Mouse (Mus musculus): Measurements from ENCODE around the gene Tjp2. TPM values are rescaled to one million over a fixed set of nuclear protein-coding genes. Genes with fewer than 3 reads are reported as not detected.

Tjp2 gene
- polyA plus RNA-seq, 1 experiment from 2014 or later, result 28.7 TPM

GRCm38 (mm10) chr19:24218291-24218690 is 6.5 kb downstream of the Tjp2 start:
- H3K4me2 ChIP-seq (replicated peaks), result no peak overlapping the region
- H3K9ac ChIP-seq, result no peak overlapping the region
- no peak for ATAC-seq (ENCODE audit: low FRiP score)
- H3K4me1 ChIP-seq, result no peaks in the 10 kb centered on the region
- no peak overlapping the region for H3K27ac ChIP-seq
- 47% methylated on average over 2 of the region's 2 CpGs for WGBS
- H3K27me3 ChIP-seq, result peaks cover 12% of the 10 kb centered on the region
- no peaks in the 10 kb centered on the region for H3K36me3 ChIP-seq
- no peak overlapping the region for H3K4me3 ChIP-seq
- H3K9me3 ChIP-seq (replicated peaks), result no peaks in the 10 kb centered on the region

- H3K9ac ChIP-seq, result no peak overlapping the region
- no peak overlapping the region for H3K27ac ChIP-seq
- no peaks in the 10 kb centered on the region for H3K36me3 ChIP-seq
- 0 out of 2 replicates have a peak, but pooled peaks cover 2% of the 10 kb centered on the region for H3K4me1 ChIP-seq
- H3K27me3 ChIP-seq, result peaks cover 8% of the 10 kb centered on the region
- no peak overlapping the region for H3K4me2 ChIP-seq (replicated peaks)
- no peaks in the 10 kb centered on the region for H3K9me3 ChIP-seq (replicated peaks)
- ATAC-seq (ENCODE audit: low FRiP score), result no peak
- no peak overlapping the region for H3K4me3 ChIP-seq
Observed at GRCm38 (mm10) chr19:24217851-24218250, 7.0 kb downstream of the Tjp2 start.

GRCm38 (mm10) chr19:24216771-24217170 is 8.1 kb downstream of the Tjp2 start:
- Histone ChIP-seq H3K27me3 (no peaks in the 10 kb centered on the region), H3K9me3 (replicated peaks) (no peaks in the 10 kb centered on the region), H3K27ac (no peak overlapping the region), H3K36me3 (no peaks in the 10 kb centered on the region), H3K4me1 (0 out of 2 replicates have a peak, but pooled peaks cover 5% of the 10 kb centered on the region), H3K4me2 (replicated peaks) (no peak overlapping the region), H3K9ac (no peak overlapping the region), H3K4me3 (no peak overlapping the region)
- no peak for ATAC-seq (ENCODE audit: low FRiP score)
- 73% methylated on average over 9 of the region's 9 CpGs for WGBS

GRCm38 (mm10) chr19:24214939-24215338 is 9.9 kb downstream of the Tjp2 start:
- H3K4me2 ChIP-seq (replicated peaks), result no peak overlapping the region
- no peaks in the 10 kb centered on the region for H3K36me3 ChIP-seq
- 0 out of 2 replicates have a peak, but pooled peaks cover 5% of the 10 kb centered on the region for H3K4me1 ChIP-seq
- H3K4me3 ChIP-seq, result no peak overlapping the region
- no peak for ATAC-seq (ENCODE audit: low FRiP score)
- 79% methylated on average over 7 of the region's 7 CpGs for WGBS
- H3K27me3 ChIP-seq, result no peaks in the 10 kb centered on the region
- no peak overlapping the region for H3K9ac ChIP-seq
- no peak overlapping the region for H3K27ac ChIP-seq
- no peaks in the 10 kb centered on the region for H3K9me3 ChIP-seq (replicated peaks)

DNA sequence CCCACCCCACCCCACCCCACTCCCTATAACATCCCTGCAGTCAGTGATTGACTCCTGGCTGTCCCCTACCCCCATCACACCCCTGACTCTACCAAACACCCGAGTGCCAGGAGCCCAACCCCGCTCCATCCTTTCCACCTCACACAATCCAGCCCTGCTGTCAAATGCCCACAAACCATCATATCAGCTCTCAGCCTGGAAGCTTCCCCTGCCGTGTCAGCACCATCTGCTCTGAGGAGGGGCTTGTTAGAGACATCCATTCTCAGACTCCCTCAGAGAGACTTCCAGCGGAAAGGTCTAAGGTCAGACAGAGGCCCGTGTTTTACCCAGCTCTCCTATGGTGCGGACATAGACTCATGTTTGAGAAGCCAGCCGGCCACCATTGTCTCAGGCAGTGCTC is 11.5 kb downstream of the Tjp2 start:
- Histone ChIP-seq H3K27me3 (no peaks in the 10 kb centered on the region), H3K4me1 (0 out of 2 replicates have a peak, but pooled peaks cover 5% of the 10 kb centered on the region), H3K9me3 (replicated peaks) (no peaks in the 10 kb centered on the region), H3K9ac (no peak overlapping the region), H3K36me3 (no peaks in the 10 kb centered on the region), H3K27ac (no peak overlapping the region), H3K4me3 (no peak overlapping the region), H3K4me2 (replicated peaks) (no peak overlapping the region)
- WGBS, result 34% methylated on average over 7 of the region's 7 CpGs
- ATAC-seq (ENCODE audit: low FRiP score), result 0 out of 2 replicates have a peak, but pooled peaks have one; percentile 11

DNA sequence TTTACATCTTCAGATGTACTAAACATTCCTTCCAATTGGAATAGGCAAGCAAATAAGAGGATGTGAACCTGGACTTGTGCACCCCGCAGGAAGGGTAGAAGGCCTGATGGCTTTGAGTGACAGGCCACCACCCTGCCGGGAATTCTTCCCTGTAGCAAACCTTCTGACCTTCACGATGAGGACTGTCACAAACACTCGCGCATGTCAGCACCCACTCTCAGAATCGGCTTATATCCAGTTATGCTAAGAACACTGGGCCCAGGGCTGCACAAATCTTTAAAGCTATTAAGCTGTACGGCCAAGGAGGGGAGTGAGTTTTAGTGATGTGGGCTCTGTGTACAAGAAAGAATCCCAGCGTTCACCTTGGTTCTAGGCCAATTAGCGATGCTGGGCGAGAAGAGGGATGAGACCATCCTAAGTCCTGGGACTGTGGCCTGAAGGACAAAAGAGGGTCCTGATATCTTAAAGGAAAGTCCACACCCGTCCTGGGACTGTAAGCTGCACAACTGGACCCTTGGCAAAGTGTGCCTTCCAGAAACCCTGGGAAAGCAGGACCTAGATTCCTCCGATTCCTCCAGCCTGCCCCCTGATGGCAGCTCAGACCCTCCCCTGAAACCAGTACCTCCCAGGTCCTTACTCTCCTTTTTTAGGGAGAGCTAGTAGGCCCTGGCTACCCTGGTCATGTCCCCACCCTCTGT is 12.1 kb downstream of the Tjp2 start:
- 0 out of 2 replicates have a peak, but pooled peaks cover 5% of the 10 kb centered on the region for H3K4me1 ChIP-seq
- H3K4me3 ChIP-seq, result no peak overlapping the region
- H3K27ac ChIP-seq, result no peak overlapping the region
- H3K9ac ChIP-seq, result no peak overlapping the region
- no peak for ATAC-seq (ENCODE audit: low FRiP score)
- H3K27me3 ChIP-seq, result no peaks in the 10 kb centered on the region
- H3K9me3 ChIP-seq (replicated peaks), result no peaks in the 10 kb centered on the region
- no peak overlapping the region for H3K4me2 ChIP-seq (replicated peaks)
- 79% methylated on average over 12 of the region's 12 CpGs for WGBS
- H3K36me3 ChIP-seq, result no peaks in the 10 kb centered on the region

DNA sequence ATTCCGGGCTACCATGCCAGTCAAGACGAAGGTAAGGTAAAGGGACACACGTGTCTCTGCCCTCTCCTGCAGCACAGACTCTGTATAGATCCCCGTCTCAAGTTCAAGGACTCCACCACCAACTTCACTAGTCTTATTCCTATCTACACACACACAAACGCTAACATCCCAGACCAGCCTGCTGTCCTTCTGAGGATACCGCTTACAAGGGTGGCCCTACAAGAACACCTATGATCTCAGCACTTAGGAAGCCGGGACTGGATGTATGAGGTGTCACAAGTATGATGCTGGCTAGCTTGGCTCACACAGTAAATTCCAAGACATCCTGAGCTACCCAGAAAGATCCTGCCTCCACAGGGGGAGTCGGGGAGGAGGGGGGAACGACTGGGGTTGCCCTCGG is 13.7 kb downstream of the Tjp2 start:
- Histone ChIP-seq H3K4me2 (replicated peaks) (no peak overlapping the region), H3K9ac (no peak overlapping the region), H3K9me3 (replicated peaks) (no peaks in the 10 kb centered on the region), H3K4me3 (no peak overlapping the region), H3K27me3 (no peaks in the 10 kb centered on the region), H3K27ac (no peak overlapping the region), H3K36me3 (no peaks in the 10 kb centered on the region), H3K4me1 (0 out of 2 replicates have a peak, but pooled peaks cover 5% of the 10 kb centered on the region)
- 71% methylated on average over 10 of the region's 10 CpGs for WGBS
- ATAC-seq (ENCODE audit: low FRiP score), result no peak

DNA sequence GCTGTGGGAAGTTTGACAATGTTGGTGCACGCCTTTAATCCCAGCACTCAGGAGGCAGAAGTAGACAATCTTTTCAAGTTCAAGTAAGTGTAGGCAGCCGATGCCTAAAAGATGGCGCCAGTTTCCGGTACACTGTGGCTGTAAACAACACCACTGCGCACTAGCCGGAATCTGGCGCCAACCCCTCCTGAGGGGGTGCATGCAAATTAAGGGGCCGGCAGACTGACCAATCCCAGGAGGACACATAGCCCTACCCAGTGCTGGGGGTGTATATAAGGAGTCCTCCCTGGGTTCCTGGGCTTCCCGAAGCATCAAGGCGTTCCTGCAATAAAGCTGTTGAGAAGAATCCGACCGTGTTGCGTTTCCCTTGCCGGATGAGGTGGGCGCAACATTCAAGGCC is 15.3 kb downstream of the Tjp2 start:
- Histone ChIP-seq H3K9me3 (replicated peaks) (no peaks in the 10 kb centered on the region), H3K27me3 (no peaks in the 10 kb centered on the region), H3K4me3 (no peak overlapping the region), H3K9ac (no peak overlapping the region), H3K36me3 (no peaks in the 10 kb centered on the region), H3K27ac (no peak overlapping the region), H3K4me1 (0 out of 2 replicates have a peak, but pooled peaks cover 5% of the 10 kb centered on the region), H3K4me2 (replicated peaks) (no peak overlapping the region)
- ATAC-seq (ENCODE audit: low FRiP score), result no peak
- 95% methylated on average over 15 of the region's 15 CpGs for WGBS

DNA sequence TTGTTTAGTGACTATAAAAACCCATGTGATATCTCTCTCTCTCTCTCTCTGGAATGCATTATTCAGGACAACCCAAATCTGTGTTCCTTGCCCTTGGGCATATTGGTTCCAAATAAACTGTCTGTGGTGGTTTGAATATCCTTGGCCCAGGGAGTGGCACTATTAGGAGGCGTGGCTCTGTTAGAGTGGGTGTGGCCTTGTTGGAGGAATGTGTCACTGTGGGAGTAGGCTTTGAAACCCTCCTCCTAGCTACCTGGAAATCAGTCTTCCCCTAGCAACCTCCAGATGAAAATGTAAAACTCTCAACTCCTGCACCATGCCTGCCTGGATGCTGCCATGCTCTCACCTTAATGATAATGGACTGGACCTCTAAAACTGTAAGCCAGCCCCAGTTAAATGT is 16.9 kb downstream of the Tjp2 start:
- no peak overlapping the region for H3K4me3 ChIP-seq
- H3K27ac ChIP-seq, result no peak overlapping the region
- H3K9ac ChIP-seq, result no peak overlapping the region
- no peaks in the 10 kb centered on the region for H3K27me3 ChIP-seq
- H3K4me1 ChIP-seq, result 0 out of 2 replicates have a peak, but pooled peaks cover 3% of the 10 kb centered on the region
- ATAC-seq (ENCODE audit: low FRiP score), result no peak
- 89% methylated on average over 1 of the region's 1 CpGs for WGBS
- no peaks in the 10 kb centered on the region for H3K36me3 ChIP-seq
- no peaks in the 10 kb centered on the region for H3K9me3 ChIP-seq (replicated peaks)
- H3K4me2 ChIP-seq (replicated peaks), result no peak overlapping the region

GRCm38 (mm10) chr19:24205001-24205400 is 19.8 kb downstream of the Tjp2 start:
- no peak for ATAC-seq (ENCODE audit: low FRiP score)
- Histone ChIP-seq H3K4me2 (replicated peaks) (no peak overlapping the region), H3K4me3 (no peak overlapping the region), H3K4me1 (no peaks in the 10 kb centered on the region), H3K9ac (no peak overlapping the region), H3K27ac (no peak overlapping the region), H3K36me3 (no peaks in the 10 kb centered on the region), H3K27me3 (no peaks in the 10 kb centered on the region), H3K9me3 (replicated peaks) (no peaks in the 10 kb centered on the region)
- 51% methylated on average over 1 of the region's 1 CpGs for WGBS

DNA sequence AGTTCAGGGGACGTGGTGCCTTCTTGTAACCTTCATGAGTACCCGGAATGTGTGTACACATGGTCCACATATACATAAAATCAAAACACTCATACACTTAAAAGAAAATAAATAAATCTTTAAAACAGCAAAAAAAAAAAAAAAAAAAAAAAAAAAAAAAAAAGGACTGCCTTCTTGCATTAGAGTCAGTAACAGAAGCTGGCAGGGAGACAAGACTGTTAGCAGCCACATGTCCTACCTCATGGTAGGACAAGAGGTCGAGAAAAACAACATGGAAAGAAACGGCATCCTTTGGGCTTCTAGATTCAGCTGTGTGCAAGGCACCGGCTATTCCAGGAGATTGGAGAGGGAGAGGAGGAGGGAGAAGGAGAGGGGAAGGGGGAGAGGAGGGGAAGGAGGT is 23.0 kb downstream of the Tjp2 start:
- no peaks in the 10 kb centered on the region for H3K36me3 ChIP-seq
- no peak overlapping the region for H3K4me2 ChIP-seq (replicated peaks)
- no peaks in the 10 kb centered on the region for H3K9me3 ChIP-seq (replicated peaks)
- H3K4me1 ChIP-seq, result peaks cover 3% of the 10 kb centered on the region; the same call in 1 of the 2 replicates
- H3K27ac ChIP-seq, result no peak overlapping the region
- no peak for ATAC-seq (ENCODE audit: low FRiP score)
- H3K4me3 ChIP-seq, result no peak overlapping the region
- no peak overlapping the region for H3K9ac ChIP-seq
- WGBS, result 91% methylated on average over 5 of the region's 5 CpGs
- no peaks in the 10 kb centered on the region for H3K27me3 ChIP-seq

GRCm38 (mm10) chr19:24200566-24200965 is 24.3 kb downstream of the Tjp2 start:
- Histone ChIP-seq H3K4me3 (no peak overlapping the region), H3K4me2 (replicated peaks) (no peak overlapping the region), H3K36me3 (no peaks in the 10 kb centered on the region), H3K9ac (no peak overlapping the region), H3K9me3 (replicated peaks) (no peaks in the 10 kb centered on the region), H3K4me1 (peaks cover 3% of the 10 kb centered on the region; the same call in 1 of the 2 replicates), H3K27me3 (no peaks in the 10 kb centered on the region), H3K27ac (no peak overlapping the region)
- no peak for ATAC-seq (ENCODE audit: low FRiP score)
- WGBS, result 76% methylated on average over 12 of the region's 12 CpGs

DNA sequence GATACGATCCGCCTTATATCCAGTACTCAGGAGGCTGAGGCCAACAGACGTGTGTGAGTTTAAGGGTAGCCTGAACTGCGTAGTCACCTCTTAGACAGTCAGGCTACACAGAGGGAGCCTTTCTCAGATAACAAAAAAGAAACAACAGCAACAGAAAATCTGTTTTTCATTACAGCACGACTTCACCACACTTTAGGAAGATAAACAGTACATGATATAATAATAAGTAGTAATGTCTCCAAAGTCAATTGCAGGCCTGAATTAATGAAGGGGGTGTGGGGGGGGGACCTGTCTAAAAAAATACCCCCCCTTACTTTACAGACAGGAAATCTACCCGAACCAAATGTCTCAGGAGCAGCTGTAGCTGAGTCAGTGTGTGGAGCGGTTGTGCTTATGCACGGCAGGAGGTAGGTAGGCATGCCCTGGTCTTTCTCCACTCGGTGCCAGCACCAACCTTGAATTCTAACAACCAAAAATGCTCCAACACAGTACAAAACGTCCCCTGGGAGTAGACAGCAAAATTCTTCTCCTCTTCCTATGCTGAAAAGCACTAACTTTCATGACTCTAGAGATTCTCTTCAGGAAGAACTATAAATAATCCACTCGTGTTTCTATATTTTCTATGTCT is 26.0 kb downstream of the Tjp2 start:
- Histone ChIP-seq H3K36me3 (no peaks in the 10 kb centered on the region), H3K4me1 (peaks cover 3% of the 10 kb centered on the region; the same call in 1 of the 2 replicates), H3K9ac (no peak overlapping the region), H3K9me3 (replicated peaks) (peaks cover 4% of the 10 kb centered on the region), H3K4me3 (no peak overlapping the region), H3K27me3 (no peaks in the 10 kb centered on the region), H3K4me2 (replicated peaks) (no peak overlapping the region), H3K27ac (no peak overlapping the region)
- ATAC-seq (ENCODE audit: low FRiP score), result no peak
- 65% methylated on average over 11 of the region's 11 CpGs for WGBS
